Mouse (Mus musculus) limb, embryonic 15.5 days (tissue): ENCODE data around the gene Spocd1. TPM values are rescaled to one million over a fixed set of nuclear protein-coding genes. Genes with fewer than 3 reads are reported as not detected.

ENCODE experiments used
- ATAC-seq: fragments of 200-750 bp; cut with Nextera tagmentation; 2 replicates; pipeline ENCODE4 v1.8.0; 2017; ENCODE audit warnings: low read depth, moderate TSS enrichment; ENCODE audit not compliant: insufficient number of reproducible peaks, low FRiP score, low TSS enrichment
- H3K27ac ChIP-seq: fragments of 300-500 bp; sonication (generic); 2 replicates; pipeline ENCODE4 v1.5.1; 2015; ENCODE audit warnings: moderate library complexity, mild to moderate bottlenecking, inconsistent platforms
- H3K27me3 ChIP-seq: fragments of 300-500 bp; sonication (generic); 2 replicates; pipeline ENCODE4 v1.6.1; 2015; ENCODE audit warnings: inconsistent platforms
- H3K36me3 ChIP-seq: fragments of 300-500 bp; sonication (generic); 2 replicates; pipeline ENCODE4 v1.6.1; 2015; ENCODE audit warnings: inconsistent platforms
- H3K4me1 ChIP-seq: fragments of 300-500 bp; sonication (generic); 2 replicates; pipeline ENCODE4 v1.6.1; 2015; ENCODE audit warnings: inconsistent platforms
- H3K4me2 ChIP-seq: fragments of 300-500 bp; sonication (generic); 2 replicates; pipeline ENCODE4 v1.6.1; 2015; ENCODE audit warnings: mild to moderate bottlenecking, inconsistent platforms
- H3K4me3 ChIP-seq: fragments of 300-500 bp; sonication (generic); 2 replicates; pipeline ENCODE4 v1.5.1; 2015; ENCODE audit warnings: mild to moderate bottlenecking, inconsistent platforms
- H3K9ac ChIP-seq: fragments of 300-500 bp; sonication (generic); 2 replicates; pipeline ENCODE4 v1.6.1; 2015; ENCODE audit warnings: inconsistent platforms
- H3K9me3 ChIP-seq: fragments of 300-500 bp; sonication (generic); 2 replicates; pipeline ENCODE4 v1.6.1; 2016; ENCODE audit warnings: inconsistent platforms
- WGBS: fragments of 180-500 bp; shearing (Covaris S2); methylation state at CpG from one replicate; pipeline ENCODE4 v1.1.7; 2015; 5-methylcytosine and 5-hydroxymethylcytosine counted together
- polyA plus RNA-seq: library from polyadenylated mRNA; unstranded; fragments of >200 nt; fragmentation: Nextera tagmentation; extraction: Ambion mirVana; gene quantifications from 2 replicates; pipeline ENCODE4 v1.2.1, GENCODE M21; 2015

The Spocd1 gene
- polyA plus RNA-seq, 1 experiment from 2014 or later: 0.08 TPM

GRCm38 (mm10) chr4:129954527-129954926 lies 25.5 kb downstream of the Spocd1 start:
- no peak overlapping the region for H3K4me2 ChIP-seq
- no peak for ATAC-seq
- WGBS: 71% methylated on average over 2 of the region's 2 CpGs

GRCm38 (mm10) chr4:129960180-129960944 lies 31.3 kb downstream of the Spocd1 start:
- 1% methylated on average over 35 of the region's 37 CpGs for WGBS
- Histone ChIP-seq H3K4me1 (peaks cover 11% of the 10 kb centered on the region), H3K27ac (no peak overlapping the region), H3K4me2 (peak overlapping the region; percentile 72), H3K9me3 (no peaks in the 10 kb centered on the region), H3K36me3 (no peaks in the 10 kb centered on the region), H3K4me3 (peak overlapping the region; percentile 38), H3K27me3 (peaks cover 19% of the 10 kb centered on the region; the same call in 1 of the 2 replicates), H3K9ac (no peak overlapping the region)
- ATAC-seq: no peak; the same call in 1 of the 2 replicates

More at GRCm38 (mm10) chr4:129954527-129954926, 25.5 kb downstream of the Spocd1 start:
- Histone ChIP-seq H3K36me3 (no peaks in the 10 kb centered on the region), H3K9ac (no peak overlapping the region), H3K9me3 (no peaks in the 10 kb centered on the region), H3K4me3 (no peak overlapping the region), H3K27me3 (peaks cover 3% of the 10 kb centered on the region; the same call in 1 of the 2 replicates), H3K27ac (no peak overlapping the region), H3K4me1 (peaks cover 7% of the 10 kb centered on the region)

DNA sequence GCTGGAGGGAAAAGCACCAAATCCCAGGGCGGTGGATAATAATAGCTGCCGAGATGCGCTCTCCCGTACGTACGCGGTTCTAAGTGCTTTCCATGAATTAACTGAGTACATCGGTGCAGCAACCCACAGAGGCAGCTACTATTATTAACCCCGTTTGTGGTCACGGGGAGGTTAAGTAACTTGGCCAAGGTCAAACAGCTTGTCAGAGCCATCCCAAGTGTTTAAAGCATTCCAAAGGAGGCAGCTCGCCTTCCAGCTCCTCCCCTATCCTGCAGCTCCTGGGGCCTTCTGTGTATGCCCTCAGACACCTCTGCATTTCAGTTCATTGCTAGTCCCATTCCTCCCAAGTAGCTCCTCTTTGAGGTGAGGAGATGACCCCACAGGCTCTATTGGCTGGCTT lies 36.2 kb downstream of the Spocd1 start:
- H3K27ac ChIP-seq: no peak overlapping the region
- H3K9me3 ChIP-seq: no peaks in the 10 kb centered on the region
- no peaks in the 10 kb centered on the region for H3K36me3 ChIP-seq
- H3K27me3 ChIP-seq: peaks cover 16% of the 10 kb centered on the region; the same call in 1 of the 2 replicates
- peaks cover 16% of the 10 kb centered on the region for H3K4me1 ChIP-seq
- H3K4me3 ChIP-seq: no peak overlapping the region
- H3K4me2 ChIP-seq: no peak overlapping the region
- no peak for ATAC-seq
- WGBS: 75% methylated on average over 11 of the region's 11 CpGs
- no peak overlapping the region for H3K9ac ChIP-seq

- WGBS: 42% methylated on average over 10 of the region's 10 CpGs
- ATAC-seq: no peak
- Histone ChIP-seq H3K9ac (no peak overlapping the region), H3K27ac (no peak overlapping the region), H3K4me1 (peaks cover 13% of the 10 kb centered on the region), H3K4me2 (no peak overlapping the region), H3K4me3 (no peak overlapping the region), H3K27me3 (peaks cover 10% of the 10 kb centered on the region; the same call in 1 of the 2 replicates), H3K9me3 (no peaks in the 10 kb centered on the region), H3K36me3 (no peaks in the 10 kb centered on the region)
These were observed 37.2 kb downstream of the Spocd1 start for GRCm38 (mm10) chr4:129966201-129966600.

DNA sequence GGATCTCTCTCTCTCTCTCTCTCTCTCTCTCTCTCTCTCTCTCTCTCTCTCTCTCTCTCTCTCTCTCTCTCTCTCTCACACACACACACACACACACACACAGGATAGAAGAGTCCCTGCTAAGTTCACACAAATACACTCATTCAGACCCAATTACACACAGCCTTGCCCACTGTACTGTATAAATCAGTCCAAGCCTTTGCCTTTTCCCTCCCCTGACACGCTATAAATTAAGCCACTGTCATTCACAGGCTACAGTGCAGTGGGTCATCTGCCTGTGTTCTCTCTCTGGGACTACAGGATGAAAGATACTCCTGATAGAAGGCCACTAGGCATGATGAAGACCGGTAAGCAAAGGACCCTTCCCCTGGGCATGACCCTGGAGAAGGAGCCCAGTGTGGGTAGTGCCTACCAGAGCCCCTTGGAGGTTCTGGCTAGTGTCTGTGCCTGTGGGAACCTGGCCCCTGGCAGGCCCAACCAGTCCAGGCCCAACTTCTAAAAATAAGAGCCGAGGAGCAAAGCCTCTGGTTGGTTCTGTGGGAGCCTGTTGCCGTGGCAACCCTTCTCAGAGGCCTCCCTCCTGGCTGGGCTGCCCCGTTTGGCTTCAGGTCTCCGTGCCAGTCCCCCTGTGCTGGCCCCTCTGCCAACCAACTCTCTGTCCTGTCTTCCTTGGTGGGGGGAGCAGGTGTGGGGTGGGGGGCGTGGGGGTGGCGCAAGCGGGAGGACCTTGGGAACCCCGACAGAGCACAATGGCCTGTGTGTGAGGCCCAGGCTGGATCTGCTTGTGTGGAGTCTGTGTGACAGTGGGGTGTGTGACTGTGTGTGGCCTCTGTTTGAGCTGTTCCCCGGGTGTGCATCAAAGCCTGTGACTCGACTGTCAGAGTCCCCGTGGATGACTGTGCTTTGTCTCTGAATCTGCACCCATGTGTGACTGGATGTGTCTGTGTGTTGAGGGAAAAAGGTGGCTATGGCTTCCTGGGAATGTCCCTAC lies 38.3 kb downstream of the Spocd1 start:
- no peaks in the 10 kb centered on the region for H3K36me3 ChIP-seq
- WGBS: 49% methylated on average over 13 of the region's 13 CpGs
- peak; percentile 59; the same call in 1 of the 2 replicates for ATAC-seq

DNA sequence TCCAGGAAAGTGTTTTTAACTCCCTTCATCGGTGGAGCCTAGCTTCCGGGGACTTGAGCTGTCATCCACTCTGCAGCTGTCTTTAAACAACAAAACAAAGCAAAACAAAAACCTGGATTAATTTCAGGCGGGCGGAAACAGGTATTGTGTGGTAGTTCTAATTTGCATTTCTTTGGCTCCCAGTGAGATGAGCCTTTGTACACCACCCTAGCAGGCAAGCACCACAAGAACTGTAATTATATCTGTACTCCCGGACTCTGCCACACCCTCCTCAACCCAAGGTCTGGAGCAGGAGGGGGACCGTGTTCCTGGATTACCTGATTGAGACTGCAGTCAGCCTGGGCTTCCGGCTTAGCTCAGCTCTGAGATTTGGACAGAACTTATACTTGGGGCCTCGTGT lies 41.1 kb downstream of the Spocd1 start:
- Histone ChIP-seq H3K9me3 (no peaks in the 10 kb centered on the region), H3K4me2 (no peak overlapping the region), H3K9ac (no peak overlapping the region), H3K27ac (no peak overlapping the region), H3K4me1 (peaks cover 13% of the 10 kb centered on the region), H3K27me3 (peaks cover 31% of the 10 kb centered on the region), H3K4me3 (no peak overlapping the region), H3K36me3 (no peaks in the 10 kb centered on the region)
- no peak for ATAC-seq
- WGBS: 62% methylated on average over 8 of the region's 8 CpGs

More for the DNA sequence above, 38.3 kb downstream of the Spocd1 start:
- peaks cover 9% of the 10 kb centered on the region; the same call in 1 of the 2 replicates for H3K27me3 ChIP-seq
- no peak overlapping the region for H3K9ac ChIP-seq
- no peak overlapping the region for H3K4me2 ChIP-seq
- H3K4me3 ChIP-seq: no peak overlapping the region
- no peak overlapping the region for H3K27ac ChIP-seq
- no peaks in the 10 kb centered on the region for H3K9me3 ChIP-seq
- peaks cover 13% of the 10 kb centered on the region for H3K4me1 ChIP-seq

GRCm38 (mm10) chr4:129970861-129971260 lies 41.8 kb downstream of the Spocd1 start:
- H3K4me3 ChIP-seq: no peak overlapping the region
- no peak for ATAC-seq
- H3K36me3 ChIP-seq: no peaks in the 10 kb centered on the region
- peaks cover 31% of the 10 kb centered on the region for H3K27me3 ChIP-seq
- H3K4me2 ChIP-seq: no peak overlapping the region
- no peaks in the 10 kb centered on the region for H3K9me3 ChIP-seq
- H3K27ac ChIP-seq: no peak overlapping the region
- 72% methylated on average over 11 of the region's 11 CpGs for WGBS
- peaks cover 13% of the 10 kb centered on the region for H3K4me1 ChIP-seq
- H3K9ac ChIP-seq: no peak overlapping the region

DNA sequence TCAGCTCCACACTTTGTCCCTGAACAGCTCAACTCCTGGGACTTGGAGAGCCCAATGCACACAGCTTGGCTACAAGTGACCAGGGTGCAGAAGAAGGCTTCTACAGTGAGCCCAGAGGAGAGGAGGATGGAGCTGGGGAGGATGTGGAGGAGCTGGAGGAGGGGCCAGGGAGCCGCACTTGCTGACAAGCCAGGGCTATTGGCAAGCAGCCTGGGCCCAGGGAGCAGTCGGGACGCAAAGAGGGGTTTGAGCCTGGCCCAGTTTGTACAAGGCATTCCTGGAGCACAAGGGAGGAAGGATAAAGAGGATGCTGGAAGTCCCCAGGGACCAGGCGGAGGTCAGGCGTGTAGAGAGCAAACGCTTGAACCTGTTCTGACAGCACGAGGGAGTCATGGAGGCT lies 42.9 kb downstream of the Spocd1 start:
- ATAC-seq: no peak
- H3K4me1 ChIP-seq: peaks cover 13% of the 10 kb centered on the region
- 32% methylated on average over 7 of the region's 7 CpGs for WGBS
- no peaks in the 10 kb centered on the region for H3K9me3 ChIP-seq
- no peak overlapping the region for H3K9ac ChIP-seq
- no peak overlapping the region for H3K4me2 ChIP-seq
- no peak overlapping the region for H3K27ac ChIP-seq
- no peak overlapping the region for H3K4me3 ChIP-seq
- H3K27me3 ChIP-seq: peaks cover 37% of the 10 kb centered on the region
- no peaks in the 10 kb centered on the region for H3K36me3 ChIP-seq

GRCm38 (mm10) chr4:129974285-129974684 lies 45.2 kb downstream of the Spocd1 start:
- Histone ChIP-seq H3K27ac (no peak overlapping the region), H3K9ac (no peak overlapping the region), H3K4me3 (no peak overlapping the region), H3K4me1 (0 out of 2 replicates have a peak, but pooled peaks cover 5% of the 10 kb centered on the region), H3K9me3 (no peaks in the 10 kb centered on the region), H3K36me3 (no peaks in the 10 kb centered on the region), H3K27me3 (peaks cover 37% of the 10 kb centered on the region), H3K4me2 (no peak overlapping the region)
- no peak for ATAC-seq
- WGBS: 64% methylated on average over 9 of the region's 9 CpGs

DNA sequence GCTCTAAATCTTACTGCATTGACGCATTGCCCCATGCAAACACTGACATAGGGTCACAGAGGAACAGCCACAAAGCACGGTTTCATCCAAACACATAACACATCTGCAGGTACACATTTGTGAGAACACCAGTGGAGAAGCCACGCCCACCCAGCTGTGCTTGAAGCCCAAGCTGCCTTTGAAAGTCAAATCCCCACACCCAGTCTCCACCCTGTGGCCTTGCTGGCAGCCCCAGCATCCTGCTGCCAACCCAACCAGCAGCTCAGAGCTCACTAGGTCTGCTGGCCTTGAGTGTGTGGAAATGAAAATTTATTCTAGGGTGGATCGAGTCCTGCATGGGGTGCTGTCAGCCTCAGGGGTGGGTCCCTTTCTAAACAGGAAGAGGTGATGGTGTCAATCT lies 48.2 kb downstream of the Spocd1 start:
- no peaks in the 10 kb centered on the region for H3K36me3 ChIP-seq
- no peak overlapping the region for H3K27ac ChIP-seq
- H3K4me1 ChIP-seq: peaks cover 11% of the 10 kb centered on the region; the same call in 1 of the 2 replicates
- WGBS: 55% methylated on average over 4 of the region's 4 CpGs
- no peak overlapping the region for H3K4me3 ChIP-seq
- no peaks in the 10 kb centered on the region for H3K9me3 ChIP-seq
- H3K9ac ChIP-seq: no peak overlapping the region
- H3K27me3 ChIP-seq: peaks cover 48% of the 10 kb centered on the region
- no peak for ATAC-seq
- no peak overlapping the region for H3K4me2 ChIP-seq

DNA sequence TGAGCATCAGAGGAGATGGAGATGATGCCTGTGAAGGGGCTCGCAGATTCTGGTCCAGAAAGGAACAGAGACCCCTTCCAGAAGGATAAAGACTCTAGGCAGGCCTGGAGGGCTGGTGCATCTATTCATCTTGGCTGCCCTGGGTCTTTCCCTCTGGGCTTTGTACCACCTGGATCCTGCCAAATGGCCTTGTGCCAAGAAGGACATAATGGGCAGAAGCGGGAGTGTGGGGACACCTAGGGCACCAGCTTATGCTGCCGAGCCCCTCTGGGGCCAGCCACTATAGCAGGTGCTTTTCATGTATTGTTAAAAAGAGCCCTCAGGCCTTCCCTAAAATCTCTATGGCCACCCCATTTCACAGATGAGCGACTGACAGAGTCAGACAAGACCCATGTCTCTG lies 49.2 kb downstream of the Spocd1 start:
- no peak for ATAC-seq
- H3K4me2 ChIP-seq: no peak overlapping the region
- H3K9me3 ChIP-seq: no peaks in the 10 kb centered on the region
- H3K4me1 ChIP-seq: peaks cover 20% of the 10 kb centered on the region
- no peak overlapping the region for H3K9ac ChIP-seq
- peaks cover 46% of the 10 kb centered on the region for H3K27me3 ChIP-seq
- H3K27ac ChIP-seq: no peak overlapping the region
- WGBS: 68% methylated on average over 4 of the region's 4 CpGs
- H3K36me3 ChIP-seq: no peaks in the 10 kb centered on the region
- H3K4me3 ChIP-seq: no peak overlapping the region
